Mouse (Mus musculus) liver, postnatal 0 days (tissue): ENCODE results near the gene Mapk13.

Source experiments
- CTCF ChIP-seq: sonication (generic); IDR thresholded peaks from 2 replicates; pipeline ENCODE4 v1.5.1; 2016; ENCODE audit warnings: antibody characterized with exemption, low read depth
- EP300 ChIP-seq: IDR thresholded peaks from 2 replicates; pipeline ENCODE4 v1.6.1; 2016; ENCODE audit warnings: antibody characterized with exemption, low read depth, mild to moderate bottlenecking

- peak; percentile 27; the same call in 1 of the 2 replicates for TF ChIP-seq CTCF
- no peak for TF ChIP-seq EP300
Measured at GRCm38 (mm10) chr17:28750580-28750979, 18.5 kb upstream of the Mapk13 start.
